Mouse (Mus musculus) ES-Bruce4 (cell line): ENCODE measurements around the gene Magt1.

Experiments
- CTCF ChIP-seq: IDR thresholded peaks from one replicate; pipeline ENCODE4 v1.8.1; 2011; ENCODE audit warnings: low read depth, low read length
- EP300 ChIP-seq: IDR thresholded peaks from 2 replicates; pipeline ENCODE4 v1.6.1; 2011; ENCODE audit warnings: low read depth, low read length; ENCODE audit not compliant: insufficient read depth
- POLR2A ChIP-seq: IDR thresholded peaks from one replicate; pipeline ENCODE4 v1.8.1; 2011; ENCODE audit warnings: low read length; ENCODE audit not compliant: insufficient read depth

GRCm38 (mm10) chrX:105934341-105934740 lies 77.4 kb downstream of the Magt1 start:
- TF ChIP-seq CTCF, result no peak
- TF ChIP-seq EP300, result no peak
- no peak for TF ChIP-seq POLR2A
